Mouse (Mus musculus): ENCODE results near the gene Gm49345. TPM values are rescaled to one million over a fixed set of nuclear protein-coding genes. Genes with fewer than 3 reads are reported as not detected.

Gm49345 gene
- 1 to 10 TPM; 1.2 to 1.8 TPM for total RNA-seq (2021)

DNA sequence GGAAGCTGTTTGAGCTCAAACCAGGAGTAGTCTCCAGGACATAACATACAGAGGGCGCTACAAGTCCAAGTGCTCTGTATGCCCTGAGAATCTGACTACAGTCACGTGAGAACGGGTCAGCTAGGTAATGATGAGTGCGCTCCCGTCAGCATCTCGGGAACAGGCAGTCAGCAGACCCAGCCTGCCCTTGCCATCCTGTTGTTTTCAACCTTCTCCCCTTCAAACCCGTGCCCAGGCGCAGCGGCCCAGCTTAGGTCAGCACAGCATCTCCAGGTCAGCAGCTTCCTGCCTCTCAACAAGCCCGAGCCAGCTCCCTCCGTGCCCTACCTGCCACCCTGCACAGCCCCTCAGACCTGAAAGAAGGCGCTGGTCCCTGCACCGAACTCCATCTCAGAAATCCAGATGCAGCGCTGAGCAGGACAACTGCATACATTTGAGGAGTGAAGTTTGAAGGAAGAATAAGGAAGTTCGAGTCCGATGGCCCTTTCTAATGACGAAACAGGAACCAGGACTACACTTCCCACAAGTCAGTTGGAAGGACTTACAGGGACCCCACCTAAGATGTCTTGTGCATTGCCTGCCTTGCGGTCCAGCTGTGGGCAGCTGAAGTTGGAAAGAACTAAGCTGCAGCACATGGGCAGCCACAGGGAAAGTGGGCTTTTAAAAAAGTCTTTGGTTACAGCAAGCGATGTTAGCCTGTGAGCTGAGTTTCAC lies at the start of gene Gm49345, which contains the start of gene Zfp729a:
Gm49345 (minus strand) TSS at position 476 of the 714 bp plus-strand sequence.
Zfp729a (minus strand) TSS at position 498 of the 714 bp plus-strand sequence.
- DNase-seq (ENCODE audit: low spot score in 2 of 2), result peak; percentile 89 to 95
- intact Hi-C loops (cut with DNase I), result loop anchor here (1.0 to 5.0 kb wide), 3 partner anchors 28 to 205 kb away; partner anchors contain the start of gene Zfp729b

DNA sequence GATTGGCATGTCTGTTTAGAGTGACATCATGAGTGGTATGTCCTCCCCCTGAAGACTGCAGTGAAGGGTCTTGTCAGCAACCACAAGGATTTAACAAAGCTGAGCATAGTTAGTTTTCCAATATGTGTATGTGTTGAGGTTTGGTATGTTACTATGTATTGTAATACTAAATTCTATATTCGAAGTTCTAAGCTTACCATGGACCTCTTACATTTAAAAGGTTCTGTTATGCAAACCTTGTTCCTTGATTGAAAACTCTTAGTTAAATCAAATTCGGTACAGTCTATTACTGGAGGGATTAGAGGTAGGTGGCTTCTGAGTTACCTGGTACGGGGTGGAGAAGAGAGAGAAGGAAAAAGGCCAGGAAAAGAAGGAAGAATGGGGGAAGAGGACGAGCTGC lies 49.4 kb upstream of the Gm49345 start, which contains the start of gene Zfp738:
Zfp738 (minus strand) TSS at position 101 of the 400 bp plus-strand sequence.
- no peak for DNase-seq (ENCODE audit: low spot score in 2 of 2)
- intact Hi-C loops (cut with DNase I), result no loop called here

DNA sequence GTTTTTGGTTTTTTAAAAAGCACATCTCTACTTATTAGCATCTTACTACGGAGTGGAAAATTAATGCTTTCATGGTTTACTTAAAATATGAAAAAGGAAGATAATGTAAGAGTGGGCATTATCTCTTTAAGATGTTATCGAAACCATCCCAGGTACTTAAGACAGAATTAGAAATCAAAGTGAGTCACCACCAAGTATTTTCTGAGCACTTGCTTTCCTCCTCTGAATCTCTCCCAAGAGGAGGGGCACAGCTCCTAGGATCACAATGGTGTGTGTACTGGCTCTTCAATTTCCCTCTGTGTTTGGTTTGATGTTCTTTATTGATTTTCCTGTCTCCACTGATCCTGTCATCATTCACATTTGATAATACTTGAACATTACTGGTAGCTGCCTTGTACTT lies 46.3 kb upstream of the Gm49345 start:
- intact Hi-C loops (cut with DNase I), result loop anchor here (1.0 kb wide), 3 partner anchors 40 to 75 kb away; partner anchors contain the start of genes Gm49345, Zfp729a and Zfp729b
- DNase-seq (ENCODE audit: low spot score in 2 of 2), result peak in 1 of 2 experiments; percentile 6

DNA sequence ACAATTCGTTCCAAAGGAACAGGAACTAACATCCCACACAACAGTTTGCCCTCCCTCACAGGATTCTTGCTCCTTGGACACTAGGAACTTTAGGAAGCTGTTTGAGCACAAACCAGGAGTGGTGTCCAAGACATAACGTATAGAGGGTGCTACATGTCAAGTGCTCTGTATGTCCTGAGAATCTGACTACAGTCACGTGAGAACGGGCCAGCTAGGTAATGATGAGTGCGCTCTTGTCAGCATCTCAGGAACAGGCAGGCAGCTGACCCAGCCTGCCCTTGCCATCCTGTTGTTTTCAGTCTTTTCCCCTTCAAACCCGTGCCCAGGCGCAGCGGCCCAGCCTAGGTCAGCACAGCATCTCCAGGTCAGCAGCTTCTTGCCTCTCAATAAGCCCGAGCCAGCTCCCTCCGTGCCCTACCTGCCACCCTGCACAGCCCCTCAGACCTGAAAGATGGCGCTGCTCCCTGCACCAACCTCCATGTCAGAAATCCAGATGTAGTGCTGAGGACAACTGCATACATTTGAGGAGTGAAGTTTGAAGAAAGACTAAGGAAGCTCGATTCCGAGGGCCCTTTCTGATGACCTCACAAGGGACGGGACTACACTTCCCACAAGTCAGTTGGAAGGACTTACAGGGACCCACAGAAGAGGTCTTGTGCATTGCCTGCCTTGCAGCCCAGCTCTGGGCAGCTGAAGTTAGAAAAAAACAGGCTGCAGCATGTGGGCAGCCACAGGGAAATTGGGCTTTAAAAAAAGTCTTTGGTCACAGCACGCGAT lies 45.6 kb upstream of the Gm49345 start:
- intact Hi-C loops (cut with DNase I), result loop anchor here (1.0 kb wide), 3 partner anchors 41 to 74 kb away; partner anchors contain the start of genes Gm49345, Zfp729a and Zfp729b
- peak; percentile 90 to 96 for DNase-seq (ENCODE audit: low spot score in 2 of 2)

DNA sequence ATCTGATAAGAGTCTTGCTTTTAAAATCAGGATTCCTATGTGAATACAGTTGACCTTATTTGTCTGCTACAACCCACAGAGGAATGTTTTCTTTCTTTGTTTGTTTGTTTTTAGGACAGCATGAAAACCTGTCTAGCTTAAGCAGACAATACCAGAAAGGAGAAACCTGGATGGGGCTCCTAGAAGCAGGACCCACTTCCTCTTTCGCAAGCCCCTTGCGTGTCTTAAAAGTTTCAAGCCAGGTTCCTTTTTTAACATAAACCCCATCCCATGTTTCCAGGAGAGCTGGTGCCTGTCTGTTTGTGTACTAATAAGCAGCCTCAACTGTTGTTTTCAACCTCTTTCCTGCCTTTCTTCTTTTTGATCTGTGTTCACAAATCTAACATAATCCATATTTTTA lies 37.3 kb upstream of the Gm49345 start:
- intact Hi-C loops (cut with DNase I), result loop anchor here (2.0 kb wide), 1 partner anchor 48 kb away; no protein-coding TSS in a partner anchor
- DNase-seq (ENCODE audit: low spot score in 2 of 2), result no peak

DNA sequence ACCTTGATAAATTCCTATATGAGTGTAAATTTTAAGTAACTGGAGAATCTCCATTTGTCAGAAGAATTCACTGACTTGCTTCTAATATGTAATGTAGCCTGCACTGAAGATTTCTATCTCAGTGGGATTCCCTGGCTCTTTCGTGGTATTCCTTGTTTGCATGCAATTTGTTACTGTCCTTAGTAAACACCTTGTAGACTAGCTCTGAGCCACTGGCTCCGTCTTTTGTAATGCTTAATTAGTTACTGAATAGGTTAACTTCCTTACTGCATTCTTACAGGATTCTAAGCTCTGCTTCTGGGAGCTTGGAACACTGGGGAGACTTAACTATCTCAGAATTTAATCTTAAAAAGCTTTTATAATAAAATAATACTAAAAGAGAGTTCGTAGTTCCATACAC lies 14.9 kb upstream of the Gm49345 start:
- intact Hi-C loops (cut with DNase I), result no loop called here

DNA sequence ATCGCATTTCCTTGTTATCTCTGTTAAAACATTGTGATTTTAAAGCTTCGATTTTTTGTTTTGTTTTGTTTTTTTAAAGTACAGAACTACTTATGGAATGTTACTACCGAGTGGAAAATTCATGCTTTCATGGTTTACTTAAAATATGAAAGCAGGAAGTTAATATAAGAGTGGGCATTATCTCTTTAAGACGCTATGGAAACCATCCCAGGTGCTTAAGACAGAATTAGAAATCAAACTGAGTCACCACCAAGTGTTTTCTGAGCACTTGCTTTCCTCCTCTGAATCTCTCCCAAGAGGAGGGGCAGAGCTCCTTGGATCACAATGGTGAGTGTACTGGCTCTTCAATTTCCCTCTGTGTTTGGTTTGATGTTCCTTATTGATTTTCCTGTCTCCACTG lies 27.5 kb downstream of the Gm49345 start:
- DNase-seq (ENCODE audit: low spot score in 2 of 2), result peak in 1 of 2 experiments; percentile 28
- intact Hi-C loops (cut with DNase I), result loop anchor here (5.0 kb wide), 1 partner anchor 117 kb away; the partner anchor contains the start of gene Zfp65

More for the DNA sequence above, 14.9 kb upstream of the Gm49345 start:
- no peak for DNase-seq (ENCODE audit: low spot score in 2 of 2)

DNA sequence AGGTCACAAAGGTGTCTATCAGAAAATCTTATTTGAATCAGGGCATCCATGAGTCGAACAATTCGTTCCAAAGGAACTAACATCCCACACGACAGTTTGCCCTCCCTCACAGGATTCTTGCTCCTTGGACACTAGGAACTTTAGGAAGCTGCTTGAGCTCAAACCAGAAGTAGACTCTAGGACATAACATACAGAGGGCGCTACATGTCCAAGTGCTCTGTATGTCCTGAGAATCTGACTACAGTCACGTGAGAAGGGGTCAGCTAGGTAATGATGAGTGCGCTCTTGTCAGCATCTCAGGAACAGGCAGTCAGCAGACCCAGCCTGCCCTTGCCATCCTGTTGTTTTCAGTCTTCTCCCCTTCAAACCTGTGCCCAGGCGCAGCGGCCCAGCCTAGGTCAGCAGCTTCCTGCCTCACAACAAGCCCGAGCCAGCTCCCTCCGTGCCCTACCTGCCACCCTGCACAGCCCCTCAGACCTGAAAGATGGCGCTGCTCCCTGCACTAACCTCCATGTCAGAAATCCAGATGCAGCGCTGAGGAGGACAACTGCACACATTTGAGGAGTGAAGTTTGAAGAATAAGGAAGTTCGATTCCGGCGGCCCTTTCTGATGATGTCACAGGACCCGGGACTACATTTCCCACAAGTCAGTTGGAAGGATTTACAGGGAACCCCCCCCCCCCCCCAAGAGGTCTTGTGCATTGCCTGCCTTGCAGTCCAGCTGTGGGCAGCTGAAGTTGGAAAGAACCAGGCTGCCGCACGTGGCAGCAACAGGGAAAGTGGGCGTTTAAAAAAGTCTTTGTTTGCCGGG lies 28.3 kb downstream of the Gm49345 start, which contains the start of gene Zfp729b:
Zfp729b (minus strand) TSS at position 642 of the 811 bp plus-strand sequence.
- intact Hi-C loops (cut with DNase I), result loop anchor here (1.0 to 5.0 kb wide), 3 partner anchors 28 to 74 kb away; partner anchors contain the start of genes Gm49345, Zfp729a and Zfp748
- peak; percentile 90 to 95 for DNase-seq (ENCODE audit: low spot score in 2 of 2)

DNA sequence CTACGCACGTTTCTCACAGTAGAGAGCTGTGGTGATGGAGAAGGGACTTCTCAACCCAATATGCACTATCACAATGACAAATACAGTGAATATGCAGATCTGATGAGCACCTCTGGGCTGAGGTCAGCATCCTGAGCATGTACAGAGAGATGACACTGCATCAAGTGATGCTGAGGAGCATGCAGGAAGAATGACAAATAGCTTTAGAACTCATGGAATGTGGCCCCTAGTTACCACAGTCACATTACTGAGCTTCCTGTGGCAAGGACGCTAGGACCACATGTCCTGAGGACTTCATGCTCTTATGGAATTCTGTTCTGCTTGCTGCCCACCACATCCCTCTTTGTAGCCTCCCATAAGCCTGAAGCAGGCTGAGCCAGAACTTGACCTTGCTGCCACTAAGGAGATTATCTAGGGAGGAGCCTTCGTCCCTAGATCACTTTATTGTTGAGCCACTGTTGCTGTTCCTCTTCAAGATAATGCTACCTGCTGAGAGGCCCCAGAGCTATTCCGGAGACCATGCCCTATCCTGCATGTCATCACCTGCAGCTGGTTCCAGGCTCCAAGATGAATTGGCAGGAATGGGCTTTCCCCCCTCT lies 64.9 kb downstream of the Gm49345 start:
- DNase-seq (ENCODE audit: low spot score in 2 of 2), result no peak
- intact Hi-C loops (cut with DNase I), result no loop called here

DNA sequence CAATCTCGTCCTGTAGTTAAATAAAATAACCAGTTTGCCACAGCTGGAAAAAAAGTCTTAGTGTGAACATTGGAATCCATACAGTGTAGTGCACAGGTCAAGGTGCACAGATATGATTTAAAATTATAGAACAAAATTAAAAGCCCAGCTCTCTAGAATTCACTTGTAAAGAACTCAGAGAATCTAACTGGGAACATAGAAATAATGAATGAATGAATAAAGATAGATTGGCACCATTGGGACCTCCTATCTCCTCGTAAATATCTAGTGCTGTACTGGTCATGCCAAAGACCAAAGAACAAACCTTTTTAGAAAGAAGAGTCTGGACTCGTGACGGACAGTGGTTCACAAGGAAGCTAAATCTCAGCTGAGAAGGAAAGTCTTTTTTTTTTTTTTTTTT lies 83.8 kb downstream of the Gm49345 start, which contains the start of gene Zfp748:
Zfp748 (minus strand) TSS at position 101 of the 400 bp plus-strand sequence.
- no peak for DNase-seq (ENCODE audit: low spot score in 2 of 2)
- intact Hi-C loops (cut with DNase I), result loop anchor here (1.0 to 5.0 kb wide), 2 partner anchors 27 to 54 kb away; partner anchors contain the start of genes Gm26965, Zfp729b and Zfp87

DNA sequence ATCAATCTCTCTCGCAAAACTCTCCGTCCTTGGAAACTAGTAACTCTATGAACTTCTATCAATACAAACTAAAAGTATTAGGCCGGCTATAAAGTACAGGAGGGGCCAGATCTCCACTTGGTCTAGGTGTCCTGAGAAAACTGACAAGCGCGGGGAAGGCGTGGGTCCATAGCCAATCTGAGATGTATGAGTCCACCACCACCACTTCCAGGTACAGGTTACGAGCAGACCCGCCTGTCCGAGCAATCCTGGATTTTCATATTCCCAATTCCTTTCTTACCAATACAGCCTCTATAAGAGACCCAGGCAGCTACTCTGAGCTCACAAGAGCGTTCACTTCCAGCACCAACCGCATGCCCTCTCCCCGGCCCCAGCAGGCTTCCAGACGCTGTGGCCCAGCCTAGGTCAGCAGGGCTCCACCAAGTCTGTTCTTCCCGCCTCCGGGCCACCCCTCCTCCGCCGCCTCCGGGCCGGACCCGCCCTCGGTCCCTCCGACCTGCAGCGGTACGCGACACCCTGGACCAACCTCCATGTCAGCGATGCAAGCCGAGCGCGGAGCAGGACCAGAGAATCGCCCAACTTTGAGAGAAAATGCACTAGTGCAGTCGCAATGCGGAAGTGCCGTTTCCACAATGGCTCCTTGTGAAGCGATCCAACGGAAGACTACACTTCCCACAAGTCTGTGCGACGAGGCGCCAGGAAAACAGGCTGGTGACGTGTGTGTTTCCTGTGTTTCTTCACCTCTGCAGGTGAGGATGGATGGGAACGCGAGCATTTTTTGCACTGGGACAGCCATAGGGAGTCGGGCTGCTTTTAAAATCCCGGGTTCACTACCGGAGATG lies 84.8 kb downstream of the Gm49345 start:
- intact Hi-C loops (cut with DNase I), result loop anchor here (1.0 to 5.0 kb wide), 2 partner anchors 26 to 55 kb away; partner anchors contain the start of genes Gm26965, Zfp729b and Zfp87

DNA sequence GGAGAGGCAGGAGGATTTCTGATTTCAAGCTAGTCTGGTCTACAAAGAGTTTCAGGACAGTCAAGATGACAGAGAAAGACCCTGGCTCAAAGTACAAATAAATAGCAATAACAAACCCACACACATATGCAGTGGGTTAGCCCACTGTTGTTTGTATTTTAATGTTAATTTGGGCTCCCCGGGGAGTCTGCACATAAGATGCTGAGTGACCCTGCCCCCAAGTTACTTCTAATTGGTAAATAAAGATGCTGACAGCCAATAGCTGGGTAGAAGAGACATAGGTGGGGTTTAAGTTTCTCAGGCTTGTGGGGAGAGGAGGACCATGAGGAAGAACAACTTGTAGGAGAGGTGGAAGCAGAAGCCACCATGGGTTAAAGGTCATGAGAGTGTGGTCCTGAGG lies 91.6 kb downstream of the Gm49345 start:
- DNase-seq (ENCODE audit: low spot score in 2 of 2), result no peak
- intact Hi-C loops (cut with DNase I), result no loop called here

More for the DNA sequence above, 84.8 kb downstream of the Gm49345 start:
- DNase-seq (ENCODE audit: low spot score in 2 of 2), result peak; percentile 92 to 96

Other genes starting within 250 kb of the Gm49345 start
- gene Zfp429, start 237.9 kb downstream of the Gm49345 start, total RNA-seq (2021), result 1 to 10 TPM; 1.7 to 2.4 TPM
- gene Zfp459, start 216.4 kb downstream of the Gm49345 start, total RNA-seq (2021), result 1 to 10 TPM; 3.6 to 9.4 TPM
- gene Zfp874a, start 186.1 kb downstream of the Gm49345 start, total RNA-seq (2021), result 10 to 100 TPM; 10.8 to 14.1 TPM
- gene Zfp874b, start 153.5 kb downstream of the Gm49345 start, total RNA-seq (2021), result 10 to 100 TPM; 17.7 to 19.4 TPM
- 1 to 10 TPM; 6.0 to 8.1 TPM for gene Zfp58, start 137.2 kb downstream of the Gm49345 start, total RNA-seq (2021)
- not detected for gene Gm26965, start 111.6 kb downstream of the Gm49345 start, total RNA-seq (2021)
- gene Zfp87, start 111.6 kb downstream of the Gm49345 start, total RNA-seq (2021), result 10 to 100 TPM; 20.3 to 22.9 TPM
- 10 to 100 TPM in 1 of 2 experiments, 1 to 10 TPM in 1; 8.3 to 10.0 TPM for gene Zfp748, start 83.9 kb downstream of the Gm49345 start, total RNA-seq (2021)
- 1 to 10 TPM; 8.1 to 8.7 TPM for gene Zfp729b, start 28.1 kb downstream of the Gm49345 start, total RNA-seq (2021)
- 10 to 100 TPM in 1 of 2 experiments, 1 to 10 TPM in 1; 8.7 to 10.3 TPM for gene Zfp729a, start within 50 bp of the Gm49345 start, total RNA-seq (2021)
- gene Zfp738, start 49.3 kb upstream of the Gm49345 start, total RNA-seq (2021), result 10 to 100 TPM; 25.0 to 25.9 TPM
- gene Zfp65, start 91.4 kb upstream of the Gm49345 start, total RNA-seq (2021), result 10 to 100 TPM; 13.2 to 13.3 TPM
- gene Zfp85, start 117.5 kb upstream of the Gm49345 start, total RNA-seq (2021), result 1 to 10 TPM; 5.4 to 6.4 TPM
- gene Zfp493, start 141.9 kb upstream of the Gm49345 start, total RNA-seq (2021), result 1 to 10 TPM; 4.1 to 4.4 TPM
- gene Zfp273, start 176.0 kb upstream of the Gm49345 start, total RNA-seq (2021), result 1 to 10 TPM; 6.7 TPM
- gene Gm10037, start 193.3 kb upstream of the Gm49345 start, total RNA-seq (2021), result 10 to 100 TPM; 11.8 to 12.8 TPM
- gene BC048507, start 225.6 kb upstream of the Gm49345 start, total RNA-seq (2021), result not detected